Mouse (Mus musculus) embryonic facial prominence, embryonic 11.5 days (tissue): ENCODE data around the gene Acsl6. TPM values are rescaled to one million over a fixed set of nuclear protein-coding genes. Genes with fewer than 3 reads are reported as not detected.
"Not testable (repeated sequence)": the region's sequence is repeated elsewhere in the genome, so short reads cannot be mapped to it uniquely, and the experiment has no call there.

Experiments
- ATAC-seq: fragments of 200-750 bp; cut with Nextera tagmentation; replicated peaks from 2 replicates; pipeline ENCODE4 v1.8.0; 2017; ENCODE audit warnings: low read depth; ENCODE audit not compliant: insufficient number of reproducible peaks, low FRiP score, low TSS enrichment
- DNase-seq: peaks from one replicate; pipeline ENCODE4 v3.0.0-alpha.2; 2015; ENCODE audit warnings: low spot score
- H3K27ac ChIP-seq: fragments of 300-500 bp; sonication (generic); replicated peaks from 2 replicates; pipeline ENCODE4 v1.5.1; 2014; ENCODE audit warnings: mild to moderate bottlenecking, low read depth, low read length, control low read depth
- H3K27me3 ChIP-seq: fragments of 300-500 bp; sonication (generic); 2 replicates; pipeline ENCODE4 v1.6.1; 2014; ENCODE audit warnings: mild to moderate bottlenecking, low read length, moderate library complexity, mixed read lengths; ENCODE audit not compliant: control insufficient read depth, insufficient read depth
- H3K36me3 ChIP-seq: fragments of 300-500 bp; sonication (generic); replicated peaks from 2 replicates; pipeline ENCODE4 v1.6.1; 2014; ENCODE audit warnings: low read depth, mild to moderate bottlenecking, low read length, moderate library complexity, mixed read lengths; ENCODE audit not compliant: control insufficient read depth, insufficient read depth
- H3K4me1 ChIP-seq: fragments of 300-500 bp; sonication (generic); 2 replicates; pipeline ENCODE4 v1.6.1; 2014; ENCODE audit warnings: low read length, mixed read lengths; ENCODE audit not compliant: control insufficient read depth, insufficient read depth
- H3K4me2 ChIP-seq: fragments of 300-500 bp; sonication (generic); 2 replicates; pipeline ENCODE4 v1.6.1; 2014; ENCODE audit warnings: low read depth, mild to moderate bottlenecking, control low read depth, low read length, moderate library complexity
- H3K4me3 ChIP-seq: fragments of 300-500 bp; sonication (generic); 2 replicates; pipeline ENCODE4 v1.5.1; 2014; ENCODE audit warnings: low read depth, low read length, control low read depth
- H3K9ac ChIP-seq: fragments of 300-500 bp; sonication (generic); replicated peaks from 2 replicates; pipeline ENCODE4 v1.6.1; 2014; ENCODE audit warnings: mild to moderate bottlenecking, control low read depth, low read length
- H3K9me3 ChIP-seq: fragments of 300-500 bp; sonication (generic); replicated peaks from 2 replicates; pipeline ENCODE4 v1.6.1; 2016; ENCODE audit warnings: mild to moderate bottlenecking, low read length, inconsistent platforms, mixed read lengths; ENCODE audit not compliant: control insufficient read depth
- WGBS: fragments of 180-500 bp; shearing (Covaris S2); extraction: QIAGEN DNeasy Blood & Tissue Kit; methylation state at CpG from one replicate; pipeline ENCODE4 v1.1.7; 2014; 5-methylcytosine and 5-hydroxymethylcytosine counted together
- polyA plus RNA-seq: library from polyadenylated mRNA; unstranded; fragments of >200 nt; fragmentation: Nextera tagmentation; extraction: Ambion mirVana; gene quantifications from 2 replicates; pipeline ENCODE4 v1.2.1, GENCODE M21; 2014

Gene Acsl6
- polyA plus RNA-seq, 1 experiment from 2014 or later = 5.4 TPM

DNA sequence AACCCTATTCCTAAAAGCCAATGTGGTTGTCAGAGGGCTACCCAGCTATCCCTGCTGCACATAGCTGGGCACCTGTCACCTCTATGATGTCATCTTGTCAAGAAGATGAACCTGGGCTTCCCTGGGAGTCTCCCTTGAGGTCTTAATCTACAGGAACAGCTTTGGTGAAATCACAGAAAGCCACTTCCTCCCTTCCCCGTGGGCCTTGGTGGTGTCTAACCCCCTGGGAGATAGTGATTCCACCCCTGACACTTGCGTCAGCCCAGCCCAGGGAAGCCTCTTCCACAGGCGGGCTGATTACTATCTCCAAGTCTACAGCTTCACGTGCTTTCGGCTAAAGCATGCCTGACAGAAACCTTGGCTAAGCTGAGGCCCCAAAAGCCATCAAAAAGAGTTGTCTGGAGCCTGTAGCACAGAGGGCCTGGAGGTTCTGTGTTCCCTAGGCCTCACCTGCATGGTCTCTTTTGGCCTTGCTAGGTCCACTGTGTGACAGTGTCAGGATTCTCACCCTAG lies 32.1 kb upstream of the Acsl6 start:
- H3K4me3 ChIP-seq = no peak overlapping the region
- ATAC-seq = no peak
- no peak overlapping the region for H3K9ac ChIP-seq
- H3K4me1 ChIP-seq = no peaks in the 10 kb centered on the region
- H3K27me3 ChIP-seq = no peaks in the 10 kb centered on the region
- WGBS = 68% methylated on average over 5 of the region's 5 CpGs
- no peak overlapping the region for H3K4me2 ChIP-seq
- no peaks in the 10 kb centered on the region for H3K9me3 ChIP-seq
- H3K36me3 ChIP-seq = no peaks in the 10 kb centered on the region
- no peak for DNase-seq
- H3K27ac ChIP-seq = no peak overlapping the region

DNA sequence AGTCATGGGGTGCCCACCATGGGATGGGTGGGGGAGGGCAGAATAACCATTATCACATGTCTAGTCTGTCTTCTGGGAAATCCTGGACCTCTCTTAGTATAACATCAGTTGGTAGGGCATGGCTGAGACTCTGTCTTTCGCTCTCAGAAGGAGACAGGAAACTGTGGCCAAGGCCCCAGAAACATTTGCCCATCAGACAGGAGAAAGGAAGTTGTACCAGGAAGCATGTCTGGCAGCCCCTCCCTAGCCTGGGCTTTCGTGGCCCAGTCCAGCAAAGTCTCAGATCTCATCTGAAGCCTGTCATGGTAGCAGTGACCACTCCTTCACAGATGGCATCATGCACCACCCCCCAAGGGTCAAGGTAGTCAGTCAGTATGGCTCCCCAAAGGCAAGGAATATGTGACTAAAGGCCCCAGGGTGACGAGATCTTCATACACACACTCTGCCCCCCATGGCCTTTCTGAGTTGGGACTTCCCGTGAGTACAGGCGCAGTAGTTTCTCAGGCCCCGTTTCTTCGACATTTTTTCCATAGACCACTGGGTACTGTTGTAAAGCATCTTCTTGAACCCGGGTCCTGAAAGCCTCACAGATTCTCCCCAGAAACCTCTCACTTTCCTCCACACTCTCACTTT lies 15.7 kb upstream of the Acsl6 start:
- no peaks in the 10 kb centered on the region for H3K36me3 ChIP-seq
- H3K9ac ChIP-seq = no peak overlapping the region
- H3K27me3 ChIP-seq = no peaks in the 10 kb centered on the region
- no peak overlapping the region for H3K4me2 ChIP-seq
- ATAC-seq = no peak
- no peaks in the 10 kb centered on the region for H3K4me1 ChIP-seq
- H3K9me3 ChIP-seq = no peaks in the 10 kb centered on the region
- no peak for DNase-seq
- 88% methylated on average over 8 of the region's 8 CpGs for WGBS
- H3K27ac ChIP-seq = no peak overlapping the region
- H3K4me3 ChIP-seq = no peak overlapping the region

DNA sequence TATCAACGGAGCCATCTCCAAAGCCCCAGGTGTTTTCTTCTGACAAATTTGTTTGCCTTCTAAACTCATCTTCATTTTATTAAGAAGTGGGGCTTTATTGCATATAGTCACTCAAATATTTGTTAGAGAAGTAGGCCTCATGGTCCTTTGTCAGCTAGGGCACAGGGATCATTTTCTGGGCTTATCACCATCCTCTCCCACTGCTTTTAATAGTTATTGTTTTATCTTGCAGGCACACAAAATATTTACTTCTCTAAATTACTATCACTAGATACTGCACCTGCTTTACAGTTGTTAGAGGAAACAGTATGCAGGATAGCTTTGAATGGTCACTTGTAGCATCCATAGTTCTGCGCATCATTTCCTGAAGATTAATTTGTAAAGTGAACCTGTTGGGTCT lies 11.4 kb upstream of the Acsl6 start:
- Histone ChIP-seq H3K27ac (no peak overlapping the region), H3K4me2 (no peak overlapping the region), H3K4me3 (no peak overlapping the region), H3K27me3 (no peaks in the 10 kb centered on the region), H3K36me3 (no peaks in the 10 kb centered on the region), H3K9ac (no peak overlapping the region), H3K4me1 (no peaks in the 10 kb centered on the region), H3K9me3 (no peaks in the 10 kb centered on the region)
- no peak for DNase-seq
- no peak for ATAC-seq
- 83% methylated on average over 2 of the region's 2 CpGs for WGBS

DNA sequence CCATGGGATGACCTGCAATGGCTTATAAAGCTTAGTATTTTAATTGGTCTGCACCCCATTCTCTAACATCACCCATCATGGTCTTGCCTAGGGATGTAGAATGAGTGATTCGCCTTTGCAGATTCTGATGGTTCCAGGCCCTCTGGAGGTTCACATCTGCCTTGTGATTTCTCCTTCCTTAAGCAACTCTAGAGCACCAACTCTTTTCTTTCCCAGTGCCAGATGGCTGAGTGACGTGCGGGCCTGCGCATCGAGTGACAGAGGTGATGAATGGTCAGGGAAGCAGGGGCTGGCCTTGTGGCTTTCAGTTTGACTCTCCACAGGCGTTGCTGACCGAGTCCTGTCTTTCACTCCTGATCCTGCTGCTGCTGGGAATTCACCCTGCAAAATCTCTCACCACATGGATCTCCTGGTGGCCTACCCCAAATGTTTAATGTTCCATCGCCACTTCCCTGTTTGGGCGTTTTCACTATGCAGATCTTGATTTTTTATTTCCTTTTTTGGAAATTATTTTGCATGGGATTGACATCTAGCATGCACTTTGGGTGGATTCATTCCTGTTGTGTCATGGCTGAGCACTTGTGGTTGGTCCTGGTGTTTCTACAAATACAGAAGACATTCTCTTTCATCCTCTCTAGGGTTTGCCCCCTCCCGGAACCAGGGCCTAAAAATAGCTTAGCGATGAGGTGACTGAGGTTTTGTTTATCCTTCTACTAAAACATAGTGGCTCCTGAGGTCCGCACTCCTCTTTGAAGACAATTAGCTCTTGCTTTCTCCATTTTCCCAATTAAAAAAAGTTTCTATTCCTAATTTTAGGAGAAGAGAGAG lies 9.4 kb upstream of the Acsl6 start:
- Histone ChIP-seq H3K4me3 (no peak overlapping the region), H3K4me1 (no peaks in the 10 kb centered on the region), H3K27ac (no peak overlapping the region), H3K27me3 (no peaks in the 10 kb centered on the region), H3K9ac (no peak overlapping the region), H3K36me3 (no peaks in the 10 kb centered on the region), H3K4me2 (no peak overlapping the region), H3K9me3 (no peaks in the 10 kb centered on the region; the same call in 1 of the 2 replicates)
- no peak for ATAC-seq
- 75% methylated on average over 12 of the region's 12 CpGs for WGBS
- no peak for DNase-seq

DNA sequence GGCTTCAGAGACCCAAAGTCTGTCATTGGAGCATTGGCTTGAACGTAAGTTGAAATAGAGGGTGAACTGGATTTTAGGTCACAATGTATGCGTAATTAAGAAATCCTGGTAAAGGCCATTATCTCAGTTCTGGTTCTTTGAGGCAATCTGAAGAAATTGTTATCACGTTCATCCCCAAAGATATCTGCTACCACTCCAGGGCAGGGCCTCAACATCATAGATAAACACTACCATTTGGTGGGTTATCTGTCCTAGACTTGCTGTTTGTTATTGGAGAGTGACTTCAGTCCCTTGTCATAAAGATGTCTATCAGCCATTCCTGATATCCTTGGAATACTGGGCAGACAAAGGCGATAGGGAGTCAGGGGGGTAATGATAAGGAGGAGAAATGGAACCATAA lies 7.6 kb upstream of the Acsl6 start:
- H3K27me3 ChIP-seq = no peaks in the 10 kb centered on the region
- no peaks in the 10 kb centered on the region for H3K4me1 ChIP-seq
- H3K9me3 ChIP-seq = no peaks in the 10 kb centered on the region; the same call in 1 of the 2 replicates
- H3K4me3 ChIP-seq = no peak overlapping the region
- H3K27ac ChIP-seq = no peak overlapping the region
- H3K36me3 ChIP-seq = no peaks in the 10 kb centered on the region
- H3K9ac ChIP-seq = no peak overlapping the region
- H3K4me2 ChIP-seq = no peak overlapping the region
- DNase-seq (no peak), ATAC-seq (no peak)
- WGBS = 83% methylated on average over 4 of the region's 4 CpGs

DNA sequence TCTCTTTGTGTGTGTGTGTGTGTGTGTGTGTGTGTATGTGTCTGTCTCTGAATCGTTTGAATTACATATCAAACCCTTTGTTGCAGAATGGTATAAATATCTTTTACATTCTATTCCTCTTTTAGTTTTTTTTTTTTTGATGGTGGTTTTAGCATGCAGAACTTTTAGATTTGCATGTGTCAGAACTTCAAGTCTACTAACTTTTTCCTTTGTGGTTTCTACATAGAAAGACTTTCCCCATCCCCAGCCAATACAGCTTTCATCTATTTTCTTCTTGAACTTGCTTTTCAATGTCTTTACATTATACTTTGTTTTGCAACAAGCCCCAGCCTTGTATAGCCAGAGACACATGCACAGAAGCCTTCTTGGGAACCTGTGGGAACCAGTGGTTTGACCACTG lies 6.9 kb upstream of the Acsl6 start:
- no peak for DNase-seq
- H3K4me3 ChIP-seq = no peak overlapping the region
- no peak overlapping the region for H3K9ac ChIP-seq
- no peak for ATAC-seq
- no peaks in the 10 kb centered on the region for H3K27me3 ChIP-seq
- no peaks in the 10 kb centered on the region for H3K4me1 ChIP-seq
- H3K27ac ChIP-seq = no peak overlapping the region
- no peak overlapping the region for H3K4me2 ChIP-seq
- WGBS = 94% methylated on average over 1 of the region's 1 CpGs
- H3K9me3 ChIP-seq = no peaks in the 10 kb centered on the region; the same call in 1 of the 2 replicates
- no peaks in the 10 kb centered on the region for H3K36me3 ChIP-seq

DNA sequence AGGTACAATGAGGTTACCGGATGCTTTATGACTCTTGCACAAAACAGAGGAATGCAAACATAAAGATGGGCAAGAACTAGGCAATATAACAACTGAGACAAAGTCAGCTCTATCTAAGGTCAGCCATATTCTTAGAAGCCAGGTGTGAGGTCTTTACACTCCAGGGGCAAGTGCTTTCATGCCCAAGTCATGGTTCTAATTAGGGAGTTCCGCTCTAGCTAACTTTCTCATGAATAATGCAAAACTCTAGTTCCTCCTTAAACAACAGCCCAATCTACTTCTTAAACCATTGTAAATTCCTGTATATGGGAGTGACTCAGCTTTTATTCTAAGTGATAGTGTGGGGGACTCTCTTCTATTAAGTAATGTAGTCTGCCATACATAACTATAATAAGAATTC lies 6.1 kb upstream of the Acsl6 start:
- H3K36me3 ChIP-seq, H3K27ac ChIP-seq, H3K4me3 ChIP-seq, H3K27me3 ChIP-seq, ATAC-seq, H3K4me1 ChIP-seq, H3K4me2 ChIP-seq, H3K9me3 ChIP-seq, DNase-seq, H3K9ac ChIP-seq: not testable (repeated sequence)
- WGBS = 86% methylated on average over 2 of the region's 2 CpGs

DNA sequence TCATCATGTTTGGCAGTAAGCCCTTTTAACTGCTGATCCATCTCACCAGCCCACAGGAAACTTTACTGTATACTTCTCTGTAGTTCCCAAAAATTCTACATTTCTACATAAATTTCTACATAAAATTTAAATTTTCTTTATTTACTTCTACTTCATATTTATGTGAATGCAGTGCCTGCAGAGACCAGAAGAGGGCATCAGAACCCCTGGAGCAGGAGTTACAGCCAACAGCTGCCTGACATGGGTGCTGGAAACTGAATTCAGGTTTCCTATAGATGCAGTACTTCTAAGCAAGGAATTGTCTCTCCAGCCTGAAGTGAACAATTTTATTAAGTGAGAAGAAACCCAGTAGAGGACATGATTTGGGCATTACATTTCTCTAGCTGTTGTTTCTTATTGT lies 4.8 kb upstream of the Acsl6 start:
- H3K36me3 ChIP-seq = no peaks in the 10 kb centered on the region
- H3K4me2 ChIP-seq = no peak overlapping the region
- H3K9ac ChIP-seq = no peak overlapping the region
- H3K9me3 ChIP-seq = no peaks in the 10 kb centered on the region; the same call in 1 of the 2 replicates
- no peak overlapping the region for H3K4me3 ChIP-seq
- ATAC-seq (no peak), DNase-seq (no peak)
- H3K27me3 ChIP-seq = no peaks in the 10 kb centered on the region
- no peaks in the 10 kb centered on the region for H3K4me1 ChIP-seq
- no peak overlapping the region for H3K27ac ChIP-seq
